In the genomic region with DNA sequence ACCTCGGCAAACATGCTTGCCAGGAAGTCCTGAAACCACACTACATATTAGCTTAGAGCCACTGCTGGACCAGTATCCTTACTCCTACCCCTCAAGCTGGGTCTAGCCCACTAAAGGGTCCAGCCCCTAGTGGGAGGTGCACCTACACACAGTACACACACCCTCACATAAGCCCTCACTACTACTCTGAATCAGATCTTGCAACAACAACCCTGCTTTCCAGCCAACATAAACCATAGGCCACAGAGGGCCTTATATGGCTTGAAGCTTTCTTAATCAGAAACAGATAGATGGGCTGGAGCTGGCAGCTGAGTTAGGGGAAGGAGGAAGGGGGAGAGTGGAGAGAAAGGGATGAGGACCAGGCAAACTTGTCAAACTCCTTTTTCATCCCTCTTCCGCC, we compare ENCODE assay signal across 12 mouse cellular contexts. TPM values are rescaled to one million over a fixed set of nuclear protein-coding genes. Genes with fewer than 3 reads are reported as not detected.
DNase-seq lines count a peak whose midpoint lies in the region; ATAC-seq and TF ChIP-seq lines count a peak whose summit lies in the region.
"Had no signal": no experiment of that assay in that cellular context is flagged by ENCODE, and none has a peak within 500 bp of the region (broad histone marks: within the 10 kb centered on the region; RNA-seq: fewer than 3 reads in every experiment).

No protein-coding gene starts in this region.

- H3K4me1 ChIP-seq in heart, embryonic 15.5 days (replicated peaks), result peaks cover 47% of the 10 kb centered on the region
- peaks cover 8% of the 10 kb centered on the region for H3K4me1 ChIP-seq in intestine, embryonic 15.5 days (replicated peaks)

- intact Hi-C loops in heart, postnatal 14 days (cut with DNase I), result no loop called here

- no peak for DNase-seq in heart, postnatal 14 days
- peak; percentile 87 for DNase-seq in 3T3-L1 (ENCODE audit: low read depth, low spot score)
- peak; percentile 13 for DNase-seq in brain, embryonic 14.5 days (ENCODE audit: low read depth)
- no peak for DNase-seq in cerebellum, postnatal 25 days
- DNase-seq in natural killer cell, adult 2 months (ENCODE audit: low spot score in 2 of 2), result no peak
- no peak for DNase-seq in ovary, adult 18-20 months (ENCODE audit: low spot score)
- DNase-seq: right cerebral cortex, postnatal 25 days; thymus, adult 18-20 months had no signal

- H3K9ac ChIP-seq in heart, embryonic 15.5 days, result no peak overlapping the region
- H3K9ac ChIP-seq in intestine, embryonic 15.5 days, result no peak overlapping the region
- H3K9ac ChIP-seq: liver, embryonic 14.5 days; midbrain, embryonic 12.5 days had no signal

- H3K27me3 ChIP-seq in heart, embryonic 15.5 days, result no peaks in the 10 kb centered on the region
- no peaks in the 10 kb centered on the region for H3K27me3 ChIP-seq in intestine, embryonic 15.5 days (replicated peaks)
- H3K27me3 ChIP-seq: midbrain, embryonic 12.5 days had no signal

- H3K36me3 ChIP-seq in heart, embryonic 15.5 days, result no peaks in the 10 kb centered on the region
- no peaks in the 10 kb centered on the region for H3K36me3 ChIP-seq in intestine, embryonic 15.5 days
- H3K36me3 ChIP-seq: midbrain, embryonic 12.5 days had no signal

- no peak overlapping the region for H3K4me2 ChIP-seq in heart, embryonic 15.5 days
- no peak overlapping the region for H3K4me2 ChIP-seq in intestine, embryonic 15.5 days (replicated peaks)
- H3K4me2 ChIP-seq: midbrain, embryonic 12.5 days had no signal

- TF ChIP-seq CTCF in brain, embryonic 14.5 days (IDR thresholded peaks at IDR 0.05; ENCODE audit: borderline replicate concordance, extremely low read depth, insufficient read depth, insufficient read length), result no peak

- TF ChIP-seq POLR2A in brain, embryonic 14.5 days (IDR thresholded peaks at IDR 0.05; ENCODE audit: borderline replicate concordance, extremely low read depth, insufficient read depth, insufficient read length, poor library complexity, severe bottlenecking), result no peak

- no peak; the same call in 1 of the 2 replicates for ATAC-seq in heart, embryonic 15.5 days (replicated peaks; ENCODE audit: insufficient number of reproducible peaks, insufficient read depth, low FRiP score, low read depth)
- peak; percentile 70 for ATAC-seq in intestine, embryonic 15.5 days

- WGBS in heart, embryonic 15.5 days, result 22% methylated on average over 2 of the region's 2 CpGs
- 62% methylated on average over 2 of the region's 2 CpGs for WGBS in intestine, embryonic 15.5 days

- peak overlapping the region; percentile 92 for H3K27ac ChIP-seq in heart, embryonic 15.5 days
- H3K27ac ChIP-seq in intestine, embryonic 15.5 days, result peak overlapping the region; percentile 45
- H3K27ac ChIP-seq: liver, embryonic 14.5 days; midbrain, embryonic 12.5 days had no signal

- no peak overlapping the region for H3K4me3 ChIP-seq in heart, embryonic 15.5 days
- no peak overlapping the region for H3K4me3 ChIP-seq in intestine, embryonic 15.5 days (replicated peaks)
- H3K4me3 ChIP-seq: midbrain, embryonic 12.5 days had no signal

- no peaks in the 10 kb centered on the region for H3K9me3 ChIP-seq in heart, embryonic 15.5 days (replicated peaks)
- no peaks in the 10 kb centered on the region for H3K9me3 ChIP-seq in intestine, embryonic 15.5 days
- H3K9me3 ChIP-seq: midbrain, embryonic 12.5 days had no signal

RNA-seq across cellular contexts. Expression of a gene that starts 8.0 kb away (rescaled TPM):
- polyA plus RNA-seq in heart, embryonic 15.5 days (2015; fragmentation: Nextera tagmentation; extraction: Ambion mirVana), result 44.2 and 45.8 TPM in 2 replicates
- total RNA-seq in heart, postnatal 14 days (2021), result 100 to 1,000 TPM; 114 TPM
- 52.8 and 54.1 TPM in 2 replicates for polyA plus RNA-seq in brain, embryonic 14.5 days (2012; rRNA removed)
- polyA plus RNA-seq in intestine, embryonic 15.5 days (2015; fragmentation: Nextera tagmentation; extraction: Ambion mirVana), result 27.8 and 28.3 TPM in 2 replicates

Comparison
In these comparisons a context has a peak if more than half of its experiments do, and no peak if none do; other contexts are left out.
1. DNase-seq: peak in 3T3-L1 (single experiment) and brain, embryonic 14.5 days (single experiment); none in heart, postnatal 14 days (0 of 2), cerebellum, postnatal 25 days (0 of 2), natural killer cell, adult 2 months (0 of 2) and ovary, adult 18-20 months (single experiment).